Mouse (Mus musculus) urinary bladder, adult 2 months (tissue): ENCODE data around the gene Elmo3. TPM values are rescaled to one million over a fixed set of nuclear protein-coding genes. Genes with fewer than 3 reads are reported as not detected.
"Not testable (repeated sequence)": the region's sequence is repeated elsewhere in the genome, so short reads cannot be mapped to it uniquely, and the experiment has no call there.

Experiments
- DNase-seq: peaks from one replicate; pipeline ENCODE4 v3.0.0; 2022; ENCODE audit warnings: low spot score
- polyA plus RNA-seq: library from polyadenylated mRNA; depleted of rRNA; stranded (reverse); fragments of >200 nt; gene quantifications from 2 replicates; pipeline ENCODE4 v1.2.3, GENCODE M21; 2012

Elmo3 gene
- polyA plus RNA-seq, 1 experiment, result 29.0 TPM

DNA sequence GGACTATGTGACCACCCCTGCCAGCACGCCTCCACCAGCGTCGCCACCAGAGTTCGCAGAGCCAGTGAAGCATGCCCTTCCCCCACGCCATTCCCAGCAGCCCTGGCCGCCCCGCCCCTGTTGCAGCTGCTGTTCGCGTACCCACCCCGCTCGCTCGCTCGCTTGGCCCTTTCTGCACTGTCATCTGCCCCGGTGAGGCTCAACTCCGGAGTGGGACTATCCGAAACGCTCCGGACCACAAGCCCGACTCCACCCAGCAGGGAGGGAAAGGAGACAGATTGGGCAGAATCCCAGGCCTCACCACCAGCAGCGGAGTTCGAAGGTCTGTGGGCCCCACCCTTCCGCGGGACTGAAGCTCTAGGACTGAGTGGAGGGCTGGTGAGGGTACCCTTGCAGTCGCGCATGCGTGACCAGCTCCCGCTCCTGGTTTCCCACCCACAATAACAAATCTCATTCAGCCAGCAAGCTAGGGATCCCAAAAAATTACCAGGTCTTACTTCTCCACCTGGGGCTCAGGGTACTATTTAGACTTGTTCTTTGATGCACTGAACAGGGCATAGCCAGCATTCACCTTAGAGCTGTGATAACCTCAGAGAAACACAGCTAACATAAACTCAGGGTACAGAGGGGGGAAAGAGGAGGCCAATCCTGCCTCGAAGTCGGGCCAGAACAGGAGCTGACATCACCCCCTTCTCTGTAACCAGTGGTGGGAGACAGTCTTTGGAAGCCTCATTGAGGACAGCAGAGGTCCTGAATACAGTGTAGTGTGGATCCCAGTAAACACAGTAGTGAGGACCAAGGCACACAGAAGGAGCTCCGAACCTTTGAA lies 28.9 kb upstream of the Elmo3 start:
- no peak for DNase-seq

DNA sequence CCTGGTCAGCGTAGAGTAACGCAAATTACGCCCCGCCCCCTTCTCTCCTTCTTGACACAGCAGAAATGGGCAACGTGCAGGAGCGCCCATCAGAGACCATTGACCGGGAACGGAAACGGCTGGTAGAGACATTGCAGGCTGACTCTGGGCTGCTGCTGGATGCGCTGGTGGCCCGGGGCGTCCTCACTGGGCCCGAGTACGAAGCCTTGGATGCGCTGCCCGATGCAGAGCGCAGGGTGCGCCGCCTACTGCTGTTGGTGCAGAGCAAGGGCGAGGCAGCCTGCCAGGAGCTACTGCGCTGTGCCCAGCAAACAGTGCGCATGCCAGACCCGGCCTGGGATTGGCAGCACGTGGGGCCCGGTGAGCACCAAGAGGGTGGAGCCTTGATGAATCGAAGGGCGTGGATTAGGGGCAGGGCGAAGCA lies 26.5 kb upstream of the Elmo3 start:
- peak; percentile 74 for DNase-seq

DNA sequence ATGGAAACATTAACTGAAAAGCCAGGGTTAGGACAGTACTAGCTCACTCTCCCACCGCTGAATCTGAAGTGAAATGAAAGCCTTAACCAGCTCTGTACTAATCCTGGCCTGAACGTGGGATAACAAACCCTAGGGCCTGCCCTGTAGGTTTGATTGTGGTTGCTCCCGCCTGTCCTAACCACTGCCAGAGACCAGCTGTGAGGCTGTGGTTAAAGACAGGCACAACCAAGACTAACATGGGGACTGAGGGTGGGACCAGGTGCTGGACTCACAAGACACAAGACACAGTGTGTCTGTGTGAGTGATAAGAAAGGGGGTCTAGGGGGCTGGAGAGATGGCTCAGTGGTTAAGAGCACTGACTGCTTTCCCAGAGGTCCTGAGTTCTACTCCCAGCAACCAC lies 24.8 kb upstream of the Elmo3 start:
- DNase-seq, result no peak

DNA sequence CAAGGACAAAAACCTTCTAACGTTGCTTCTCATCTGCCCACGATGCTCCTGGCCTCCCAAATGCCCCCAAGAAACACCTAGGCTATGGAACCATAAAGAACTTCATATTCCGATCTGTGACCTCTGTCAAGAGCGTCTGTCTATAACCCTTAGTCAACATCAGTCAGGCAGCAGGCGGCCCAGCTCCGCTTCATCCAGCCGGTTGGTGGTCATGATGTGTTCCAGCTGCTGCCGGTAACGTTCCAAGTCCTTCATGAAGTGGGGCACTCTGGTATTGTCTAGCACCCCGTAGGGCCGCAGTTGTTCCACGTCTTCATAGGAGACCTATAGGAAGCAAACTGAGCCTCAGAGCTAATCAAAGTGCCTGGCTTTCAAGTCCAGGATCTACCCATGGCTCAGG lies 23.6 kb upstream of the Elmo3 start:
- DNase-seq, result no peak

DNA sequence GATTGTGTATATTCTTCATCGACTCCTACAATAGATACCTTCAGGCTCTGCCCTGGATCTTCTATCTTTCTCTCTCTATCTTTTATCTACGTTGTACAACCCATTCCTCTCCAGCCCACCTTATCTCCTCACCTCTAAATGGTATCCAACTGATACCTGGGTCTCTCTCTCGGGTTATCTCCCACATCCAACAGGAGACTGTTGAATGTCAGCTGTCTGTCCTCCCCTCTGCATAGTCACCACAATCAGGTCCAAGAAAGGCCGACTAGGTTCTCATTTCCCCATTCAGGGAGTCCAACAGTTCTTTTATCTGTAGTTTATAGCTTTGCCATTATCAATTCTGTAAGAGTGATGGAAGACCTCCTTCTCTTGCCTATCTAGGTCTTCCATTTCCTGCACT lies 23.2 kb upstream of the Elmo3 start:
- no peak for DNase-seq

DNA sequence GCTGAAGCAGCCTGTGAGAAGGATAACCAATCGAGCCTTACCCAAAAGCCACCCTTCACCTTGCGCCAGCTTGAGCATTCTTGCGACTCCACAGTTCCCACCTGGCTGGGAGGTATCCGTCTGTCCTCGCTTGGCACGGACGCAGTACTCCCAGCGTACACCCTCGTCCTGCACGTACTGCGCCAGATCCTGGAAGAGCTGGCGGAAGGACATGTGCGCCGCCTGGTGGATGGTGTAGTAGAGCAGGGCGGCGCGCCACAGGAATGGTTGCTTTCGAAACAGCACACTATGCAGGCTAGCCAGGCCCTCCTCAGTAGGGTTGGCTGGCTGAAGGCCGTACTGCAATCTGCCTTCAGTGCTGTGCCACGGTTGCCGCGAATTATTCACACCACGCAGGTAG lies 22.3 kb upstream of the Elmo3 start:
- no peak for DNase-seq

DNA sequence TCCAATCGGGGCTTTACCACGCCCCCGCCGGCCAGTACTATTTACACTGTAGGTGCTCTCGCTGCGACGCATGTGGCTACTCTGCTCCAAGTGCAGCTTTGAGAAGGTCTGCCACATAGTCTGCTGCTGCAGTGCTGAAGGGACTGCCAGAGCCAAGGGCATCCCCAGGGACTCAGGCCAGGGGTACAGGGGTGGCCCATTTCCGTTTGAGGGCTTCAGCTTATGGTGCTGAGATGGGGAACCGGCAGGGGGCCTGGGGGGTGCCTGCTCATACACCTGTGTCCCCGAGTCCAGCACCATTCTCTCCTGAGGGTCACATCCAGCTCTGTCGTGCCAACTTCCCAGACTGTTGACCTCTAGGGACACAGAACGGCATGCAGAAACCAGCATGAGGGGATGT lies 19.9 kb upstream of the Elmo3 start:
- no peak for DNase-seq

DNA sequence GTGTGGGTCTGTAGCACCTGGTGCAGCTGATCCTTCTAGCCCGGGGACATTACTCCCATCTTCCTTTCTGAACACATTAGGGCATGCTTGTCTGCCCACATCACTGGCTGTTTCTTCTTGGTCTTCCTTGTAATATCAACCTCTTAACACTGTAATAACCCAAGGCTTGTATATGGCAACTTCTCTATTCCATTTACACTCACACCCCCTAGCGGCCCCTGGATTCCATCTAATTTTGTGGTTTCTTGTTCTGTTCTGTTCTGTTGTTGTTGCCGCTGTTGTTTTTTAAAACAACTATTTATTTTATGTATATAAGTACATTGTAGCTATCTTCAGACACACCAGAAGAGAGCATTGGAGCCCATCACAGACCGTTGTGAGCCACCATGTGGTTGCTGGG lies 18.5 kb upstream of the Elmo3 start:
- DNase-seq, result no peak

DNA sequence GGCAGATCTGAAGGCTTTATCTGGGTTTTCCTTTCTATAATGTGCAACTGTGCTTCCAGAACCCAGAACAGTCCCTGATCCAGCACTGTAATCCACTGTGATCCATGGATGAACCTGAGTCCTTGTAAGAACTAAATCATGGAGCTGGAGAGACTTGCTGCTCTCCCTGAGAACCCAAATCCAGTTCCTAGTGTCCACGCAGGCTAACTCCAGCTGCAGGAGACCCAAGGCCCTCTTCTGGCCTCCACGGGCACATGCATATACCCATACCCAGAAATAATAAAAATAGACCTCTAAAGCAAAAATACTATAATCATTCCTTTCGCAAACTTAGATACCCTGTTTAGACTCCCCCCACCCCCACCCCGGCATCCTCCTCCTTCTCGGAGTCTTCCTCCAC lies 17.2 kb upstream of the Elmo3 start:
- no peak for DNase-seq

DNA sequence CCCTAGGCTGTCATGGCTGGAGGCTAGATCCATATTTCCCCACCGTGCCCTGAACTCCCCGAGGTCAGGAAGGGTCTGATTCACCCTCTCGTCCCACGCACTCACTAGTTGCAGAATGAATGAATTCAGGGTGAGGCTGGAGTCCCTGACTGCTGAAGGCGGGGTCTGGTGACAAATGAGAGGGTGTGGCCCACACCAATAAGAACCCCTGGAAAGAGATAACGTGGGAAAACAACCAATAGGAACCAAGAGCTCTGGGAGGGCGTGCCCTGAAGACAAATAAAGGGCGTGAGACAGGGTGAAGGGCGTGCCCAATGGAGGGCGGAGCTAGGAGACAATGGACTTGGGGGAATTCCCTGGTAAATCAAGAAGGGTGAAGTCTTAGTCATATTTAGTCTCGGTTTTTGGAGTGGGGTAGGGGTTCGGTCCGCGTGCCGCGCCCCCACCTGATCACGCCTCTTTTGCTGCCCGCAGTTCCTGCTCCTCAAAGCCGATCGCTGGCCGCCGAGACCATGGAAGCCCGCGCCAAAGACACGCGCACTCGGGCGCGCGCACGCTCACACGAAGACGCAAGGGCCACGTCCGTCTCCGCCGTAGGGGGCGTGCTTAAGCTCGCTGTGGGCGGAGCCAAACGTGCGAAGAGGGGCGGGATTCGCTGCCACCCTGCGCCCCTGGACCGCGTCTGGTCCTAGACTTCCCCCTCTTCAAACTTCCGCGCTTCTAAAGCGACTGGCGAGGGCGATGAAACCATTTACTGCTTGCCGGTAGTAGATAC lies 16.3 kb upstream of the Elmo3 start:
- DNase-seq, result peak; percentile 79

DNA sequence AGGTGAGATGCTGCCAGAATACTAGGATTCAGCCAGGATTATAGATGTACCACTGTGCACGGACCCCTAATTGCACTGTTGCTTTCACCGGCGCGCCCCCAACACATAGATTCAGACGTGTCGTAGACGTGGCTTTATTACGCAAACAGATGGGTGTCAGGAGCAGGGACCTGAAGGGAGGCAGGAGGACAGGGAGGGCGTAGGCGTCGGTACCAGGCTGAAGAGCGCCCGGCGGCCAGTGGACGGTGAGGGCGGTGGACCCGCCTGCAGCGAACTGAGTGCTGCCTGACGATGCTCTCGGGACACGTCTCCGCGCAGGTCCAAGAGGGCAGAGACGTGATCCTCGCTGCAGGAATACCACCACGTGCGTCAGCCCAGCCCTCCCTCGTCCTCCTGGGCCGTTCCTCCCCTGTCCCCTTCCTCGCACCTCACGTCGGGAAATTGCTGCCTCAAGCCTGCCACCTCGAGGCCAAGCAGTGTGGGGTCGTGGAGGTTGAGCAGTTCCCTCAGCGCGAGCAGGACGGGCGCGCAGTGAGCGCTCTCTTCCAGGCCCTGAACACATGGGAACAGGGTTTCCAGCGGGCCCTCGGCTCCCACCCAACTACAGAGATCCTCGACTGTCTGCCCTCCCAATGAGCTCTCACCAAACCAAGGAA lies 15.5 kb upstream of the Elmo3 start, which contains the start of gene 4931428F04Rik:
4931428F04Rik (minus strand) TSS at position 60 of the 656 bp plus-strand sequence.
- no peak for DNase-seq

DNA sequence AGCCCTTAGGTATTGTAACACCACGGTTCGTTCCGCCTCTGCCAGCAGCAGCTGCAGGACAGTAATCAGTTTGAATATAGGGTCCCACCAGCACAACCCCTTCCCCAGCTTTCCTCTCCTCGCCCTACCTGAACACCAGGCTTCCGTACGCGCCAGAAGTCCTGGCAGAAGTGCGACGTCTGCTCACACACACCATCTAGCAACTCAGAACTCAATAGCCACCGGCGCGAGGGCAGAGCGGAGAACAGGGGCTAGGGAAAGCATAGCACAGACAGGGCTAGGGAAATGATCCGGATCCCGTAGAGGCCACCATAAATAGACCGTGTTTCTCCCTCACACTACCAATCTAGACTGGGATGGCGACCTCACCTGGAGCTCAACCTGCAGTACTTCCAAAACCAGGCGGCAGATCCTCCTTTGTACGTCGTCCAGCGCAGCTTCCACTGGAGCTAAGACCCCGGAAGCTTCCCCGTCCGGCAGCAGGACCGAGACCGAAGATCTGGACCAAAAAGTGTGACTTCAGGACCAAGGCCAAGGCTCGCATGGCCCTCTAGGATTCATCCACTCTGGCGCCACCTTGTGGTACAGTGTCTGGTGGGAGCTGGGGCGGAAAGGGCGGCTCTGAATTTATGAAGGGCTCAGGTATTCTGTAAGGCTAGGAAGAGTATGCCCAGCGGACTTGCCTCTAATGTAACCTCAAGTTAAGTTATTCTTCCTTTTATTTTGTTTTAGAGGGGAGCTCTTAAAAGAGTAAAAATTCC lies 14.7 kb upstream of the Elmo3 start:
- DNase-seq, result peak; percentile 72

DNA sequence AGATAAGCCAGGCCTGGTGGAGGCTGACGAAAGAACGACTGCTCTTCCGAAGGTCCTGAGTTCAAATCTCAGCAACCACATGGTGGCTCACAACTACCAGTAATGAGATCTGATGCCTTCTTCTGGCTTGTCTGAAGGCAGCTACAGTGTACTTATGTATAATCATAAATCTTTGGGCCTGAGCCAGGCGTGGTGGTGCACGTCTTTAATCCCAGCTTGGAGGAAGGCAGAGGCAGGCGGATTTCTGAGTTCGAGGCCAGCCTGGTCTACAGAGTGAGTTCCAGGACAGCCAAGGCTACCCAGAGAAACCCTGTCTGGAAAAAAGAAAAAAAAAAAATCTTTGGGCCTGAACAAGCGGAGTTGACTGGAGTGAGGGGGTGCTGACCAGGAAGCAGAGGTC lies 14.0 kb upstream of the Elmo3 start:
- not testable (repeated sequence) for DNase-seq

DNA sequence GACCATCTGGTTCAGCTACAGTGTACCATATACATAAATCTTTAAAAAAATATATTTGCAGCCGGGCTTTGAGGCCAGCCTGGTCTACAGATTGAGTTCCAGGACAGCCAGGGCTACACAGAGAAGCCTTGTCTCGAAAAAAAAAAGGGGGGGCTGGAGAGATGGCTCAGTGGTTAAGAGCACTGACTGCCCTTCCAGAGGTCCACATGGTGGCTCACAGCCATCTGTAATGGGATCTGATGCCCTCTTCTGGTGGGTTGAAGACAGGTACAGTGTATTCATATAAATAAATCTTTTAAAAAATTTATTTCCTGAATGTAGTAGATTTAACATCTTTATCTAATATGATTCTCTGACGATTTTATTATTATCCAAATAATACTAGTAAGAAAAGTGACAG lies 13.6 kb upstream of the Elmo3 start:
- not testable (repeated sequence) for DNase-seq

DNA sequence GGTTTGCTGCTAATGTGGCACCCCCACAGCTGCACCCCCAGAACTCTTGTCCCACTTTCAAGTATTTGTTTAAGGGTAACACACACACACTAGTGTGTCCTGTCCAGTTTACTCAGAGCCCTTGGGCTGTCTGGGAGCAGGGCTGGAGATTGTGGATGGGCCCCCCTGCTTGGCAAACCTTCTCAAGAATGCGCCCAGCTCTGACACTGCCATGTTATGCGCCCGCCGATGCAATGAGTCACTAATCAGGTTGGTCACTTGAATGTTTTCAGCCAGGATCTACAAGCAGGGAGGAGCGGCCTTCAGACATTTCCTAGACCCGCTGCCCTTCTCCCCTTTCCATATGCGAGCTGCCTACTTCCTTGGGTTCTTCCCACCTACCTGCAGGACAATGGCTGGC lies 12.9 kb upstream of the Elmo3 start:
- no peak for DNase-seq

DNA sequence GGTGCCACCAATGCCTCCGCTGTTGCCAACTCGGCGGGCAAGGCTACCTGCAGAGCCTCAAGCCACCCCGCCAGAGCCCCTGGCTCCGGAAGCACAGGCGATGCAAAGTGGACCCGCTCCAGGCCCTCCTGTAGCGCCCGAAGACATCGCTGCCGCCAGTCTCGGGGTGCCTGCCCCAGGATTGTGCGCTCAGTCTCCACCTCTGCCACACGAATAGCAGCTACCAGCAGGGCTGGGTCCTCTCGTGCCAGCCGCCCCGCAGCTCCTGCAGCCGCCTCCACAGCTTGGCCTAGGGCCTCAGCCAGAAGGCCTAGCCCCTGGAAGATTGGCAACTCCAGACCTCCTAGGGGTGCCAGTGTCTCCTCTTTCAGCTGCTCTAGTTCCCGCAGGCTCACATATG lies 12.0 kb upstream of the Elmo3 start:
- DNase-seq, result no peak

DNA sequence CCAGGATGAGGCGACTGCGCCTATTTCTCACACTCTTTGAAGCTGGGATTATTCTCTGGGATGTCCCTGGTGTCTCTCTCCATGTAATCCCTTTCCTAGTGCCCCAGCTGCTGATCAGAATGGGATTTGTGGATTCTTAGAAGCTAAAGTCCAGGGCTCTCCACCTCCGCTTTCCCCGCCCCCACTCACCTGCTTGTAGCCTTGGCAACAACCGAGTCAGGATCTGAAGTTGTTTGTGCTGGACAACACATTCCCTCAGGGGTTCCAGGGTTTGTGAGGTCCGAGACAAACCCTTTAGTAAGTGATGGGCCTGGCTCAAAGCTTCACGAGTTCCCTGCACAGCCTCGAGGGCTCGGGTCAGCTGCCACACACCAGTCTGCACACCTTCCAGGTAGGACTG lies 10.6 kb upstream of the Elmo3 start:
- DNase-seq, result no peak

DNA sequence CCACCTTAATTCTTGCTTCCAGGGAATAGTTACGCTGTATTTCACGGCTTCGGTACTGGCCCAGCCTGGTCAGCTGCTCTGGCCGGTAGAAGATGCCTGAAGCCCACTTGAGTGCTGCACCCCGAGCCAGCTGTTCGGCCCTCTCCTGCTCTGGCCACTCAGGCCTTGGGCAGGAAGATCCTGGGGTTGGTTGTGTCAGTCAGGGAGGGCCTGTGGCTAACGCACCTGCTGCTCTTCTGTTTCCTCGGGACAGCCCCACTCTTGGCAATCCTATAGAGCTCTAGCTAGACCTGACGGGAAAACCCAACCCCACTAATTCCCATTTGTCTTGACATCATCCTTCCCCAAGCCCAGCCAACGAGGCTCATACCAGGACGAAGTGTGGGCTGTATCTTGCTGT lies 10.1 kb upstream of the Elmo3 start:
- no peak for DNase-seq

DNA sequence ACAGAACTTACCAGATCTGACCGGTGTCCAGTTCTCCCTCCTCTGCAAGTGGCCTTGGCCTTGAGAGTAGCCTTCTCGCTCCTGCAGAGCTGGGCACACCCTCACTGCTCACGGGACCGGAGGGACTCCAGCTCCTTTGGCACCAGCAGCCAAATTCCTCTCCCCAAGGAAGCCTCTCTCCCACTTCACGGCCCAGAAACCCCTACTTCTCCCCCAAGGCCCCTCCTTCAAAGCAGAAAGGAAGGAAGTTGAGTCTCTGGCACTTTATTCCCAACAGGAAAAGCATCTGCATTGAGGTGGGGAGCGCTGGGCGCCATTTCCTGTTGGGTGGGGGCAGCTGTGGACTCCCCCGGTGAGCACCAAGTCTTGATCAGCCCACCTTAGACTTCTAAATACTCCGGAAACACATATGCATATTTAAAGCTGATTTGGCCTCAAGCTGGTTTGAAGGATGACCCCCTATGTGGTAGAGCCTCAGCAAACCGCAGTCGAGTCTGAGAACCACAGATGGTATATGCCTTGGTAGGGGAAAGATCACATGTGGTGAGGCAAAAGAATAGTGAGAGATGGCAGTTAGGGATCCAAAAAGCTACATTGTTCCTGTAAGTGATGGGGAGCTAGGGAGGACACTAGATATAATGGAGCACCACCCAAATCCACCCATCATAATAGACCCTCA lies 9.4 kb upstream of the Elmo3 start, which contains the start of gene Exoc3l:
Exoc3l (minus strand) TSS at position 207 of the 679 bp plus-strand sequence.
- DNase-seq, result no peak

DNA sequence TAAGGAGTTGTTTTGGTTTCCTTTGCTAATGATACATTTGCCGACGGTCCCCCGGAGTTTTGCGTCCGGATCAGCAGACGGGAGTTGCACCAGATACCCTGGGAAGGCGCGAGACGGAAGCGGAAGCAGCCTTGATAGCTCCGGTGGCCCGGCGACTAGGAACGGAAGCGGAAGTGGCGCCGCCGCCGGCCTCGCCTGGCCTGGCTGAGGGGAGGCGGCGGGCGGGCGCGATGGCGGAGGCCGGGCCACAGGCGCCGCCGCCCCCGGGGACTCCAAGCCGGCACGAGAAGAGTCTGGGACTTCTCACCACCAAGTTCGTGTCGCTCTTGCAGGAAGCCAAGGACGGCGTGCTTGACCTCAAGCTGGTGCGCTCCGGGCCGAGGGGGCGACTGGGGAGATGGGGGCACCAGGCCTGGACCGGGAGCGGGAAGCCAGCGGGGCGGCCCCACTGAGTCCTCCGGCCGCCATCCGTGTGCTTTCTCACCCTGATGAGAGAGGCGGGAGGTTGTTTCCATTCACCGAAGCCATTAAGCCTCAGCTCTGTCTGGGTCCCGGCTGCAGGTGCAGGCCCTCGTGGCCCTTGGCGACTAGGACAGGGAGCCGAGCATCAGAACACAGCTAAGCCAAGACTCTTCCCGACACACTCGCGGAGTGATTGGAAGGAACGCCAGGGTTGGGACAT lies 7.7 kb upstream of the Elmo3 start, which contains the start of gene E2f4:
E2f4 (plus strand) TSS at position 153 of the 682 bp plus-strand sequence.
- peak; percentile 81 for DNase-seq
